Mouse (Mus musculus): ENCODE data around the gene Gpld1. TPM values are rescaled to one million over a fixed set of nuclear protein-coding genes. Genes with fewer than 3 reads are reported as not detected.

Gpld1 gene
- total RNA-seq (2021): 10 to 100 TPM; 13.1 to 14.6 TPM
- long read RNA-seq, experiment 1, partial matches to known transcripts: 13 of 20 reads
- long read RNA-seq, experiment 1, other reads (novel, unspliced or antisense): 7 of 20 reads
- long read RNA-seq, experiment 2, partial matches to known transcripts: 9 of 15 reads
- long read RNA-seq, experiment 2, other reads (novel, unspliced or antisense): 6 of 15 reads

- intact Hi-C loops (cut with DNase I): no loop called here
- peak in 1 of 2 experiments; percentile 17 for DNase-seq (ENCODE audit: low spot score in 2 of 2)
Measured at GRCm38 (mm10) chr13:24942512-24943282, at the start of gene Gpld1. TSS of gene Gpld1 (plus strand) at chr13:24943152.

- intact Hi-C loops (cut with DNase I): no loop called here
- DNase-seq (ENCODE audit: low spot score in 2 of 2): no peak
Measured at GRCm38 (mm10) chr13:24893880-24894279, 49.1 kb upstream of the Gpld1 start.

GRCm38 (mm10) chr13:24901916-24902315 is 41.0 kb upstream of the Gpld1 start:
- DNase-seq (ENCODE audit: low spot score in 2 of 2): no peak
- intact Hi-C loops (cut with DNase I): no loop called here

- intact Hi-C loops (cut with DNase I): no loop called here
- no peak for DNase-seq (ENCODE audit: low spot score in 2 of 2)
Measured at GRCm38 (mm10) chr13:24903412-24903811, 39.5 kb upstream of the Gpld1 start.

GRCm38 (mm10) chr13:24905422-24905821 is 37.5 kb upstream of the Gpld1 start:
- DNase-seq (ENCODE audit: low spot score in 2 of 2): no peak
- intact Hi-C loops (cut with DNase I): no loop called here

- DNase-seq (ENCODE audit: low spot score in 2 of 2): no peak
- intact Hi-C loops (cut with DNase I): no loop called here
Measured at GRCm38 (mm10) chr13:24906831-24907570, 36.0 kb upstream of the Gpld1 start.

GRCm38 (mm10) chr13:24909112-24909511 is 33.8 kb upstream of the Gpld1 start:
- intact Hi-C loops (cut with DNase I): no loop called here

GRCm38 (mm10) chr13:24913576-24913975 is 29.4 kb upstream of the Gpld1 start:
- DNase-seq (ENCODE audit: low spot score in 2 of 2): no peak
- intact Hi-C loops (cut with DNase I): no loop called here

More at GRCm38 (mm10) chr13:24909112-24909511, 33.8 kb upstream of the Gpld1 start:
- DNase-seq (ENCODE audit: low spot score in 2 of 2): no peak

GRCm38 (mm10) chr13:24914915-24915314 is 28.0 kb upstream of the Gpld1 start:
- intact Hi-C loops (cut with DNase I): no loop called here

GRCm38 (mm10) chr13:24915831-24916230 is 27.1 kb upstream of the Gpld1 start:
- no peak for DNase-seq (ENCODE audit: low spot score in 2 of 2)
- intact Hi-C loops (cut with DNase I): no loop called here

More at GRCm38 (mm10) chr13:24914915-24915314, 28.0 kb upstream of the Gpld1 start:
- no peak for DNase-seq (ENCODE audit: low spot score in 2 of 2)

GRCm38 (mm10) chr13:24920333-24920977 is 22.5 kb upstream of the Gpld1 start:
- peak; percentile 58 for DNase-seq (ENCODE audit: low spot score in 2 of 2)
- intact Hi-C loops (cut with DNase I): loop anchor here (10.0 kb wide), 1 partner anchor 436 kb away; no protein-coding TSS in a partner anchor

- DNase-seq (ENCODE audit: low spot score in 2 of 2): no peak
- intact Hi-C loops (cut with DNase I): loop anchor here (10.0 kb wide), 1 partner anchor 436 kb away; no protein-coding TSS in a partner anchor
Measured at GRCm38 (mm10) chr13:24921281-24921680, 21.7 kb upstream of the Gpld1 start.

GRCm38 (mm10) chr13:24923991-24924390 is 19.0 kb upstream of the Gpld1 start:
- intact Hi-C loops (cut with DNase I): loop anchor here (10.0 kb wide), 1 partner anchor 439 kb away; no protein-coding TSS in a partner anchor
- DNase-seq (ENCODE audit: low spot score in 2 of 2): no peak

GRCm38 (mm10) chr13:24930591-24930990 is 12.4 kb upstream of the Gpld1 start:
- DNase-seq (ENCODE audit: low spot score in 2 of 2): no peak
- intact Hi-C loops (cut with DNase I): no loop called here

- intact Hi-C loops (cut with DNase I): no loop called here
- DNase-seq (ENCODE audit: low spot score in 2 of 2): no peak
Measured at GRCm38 (mm10) chr13:24933199-24933598, 9.8 kb upstream of the Gpld1 start.

GRCm38 (mm10) chr13:24936772-24937107 is 6.2 kb upstream of the Gpld1 start:
- no peak for DNase-seq (ENCODE audit: low spot score in 2 of 2)
- intact Hi-C loops (cut with DNase I): loop anchor here (5.0 kb wide), 1 partner anchor 176 kb away; no protein-coding TSS in a partner anchor

- peak; percentile 72 to 84 for DNase-seq (ENCODE audit: low spot score in 2 of 2)
- intact Hi-C loops (cut with DNase I): loop anchor here (5.0 kb wide), 1 partner anchor 175 kb away; no protein-coding TSS in a partner anchor
Measured at GRCm38 (mm10) chr13:24937108-24937838, 5.7 kb upstream of the Gpld1 start, which contains the start of gene Aldh5a1. TSS of gene Aldh5a1 (minus strand) at chr13:24937661.

- DNase-seq (ENCODE audit: low spot score in 2 of 2): peak in 1 of 2 experiments; percentile 10
- intact Hi-C loops (cut with DNase I): loop anchor here (1.0 to 5.0 kb wide), 2 partner anchors 50 to 174 kb away; no protein-coding TSS in a partner anchor
Measured at GRCm38 (mm10) chr13:24937839-24938166, 5.1 kb upstream of the Gpld1 start.

- intact Hi-C loops (cut with DNase I): loop anchor here (1.0 to 5.0 kb wide), 2 partner anchors 50 to 174 kb away; no protein-coding TSS in a partner anchor
- DNase-seq (ENCODE audit: low spot score in 2 of 2): peak; percentile 83 to 85
Measured at GRCm38 (mm10) chr13:24938683-24939082, 4.3 kb upstream of the Gpld1 start.
